Mouse (Mus musculus): ENCODE data around the gene Ednra. TPM values are rescaled to one million over a fixed set of nuclear protein-coding genes. Genes with fewer than 3 reads are reported as not detected.

The Ednra gene
- polyA plus RNA-seq, 1 experiment: 50.1 TPM

- DNase-seq: no peak
- TF ChIP-seq POLR2A (IDR thresholded peaks at IDR 0.05; ENCODE audit: borderline replicate concordance, extremely low read depth, low read depth, low read length) (no peak), CTCF (IDR thresholded peaks at IDR 0.05; ENCODE audit: insufficient read depth, low read length) (no peak)
- WGBS: 87% methylated on average over 5 of the region's 5 CpGs
- H3K4me1 ChIP-seq (ENCODE audit: control insufficient read depth, insufficient read depth, low read length): no peaks in the 10 kb centered on the region
- no peak overlapping the region for H3K4me3 ChIP-seq (replicated peaks; ENCODE audit: extremely low read depth, low read depth, low read length)
Measured at GRCm38 (mm10) chr8:77753796-77754195, 29.5 kb upstream of the Ednra start.

- 51% methylated on average over 3 of the region's 3 CpGs for WGBS
- H3K4me3 ChIP-seq (replicated peaks; ENCODE audit: extremely low read depth, low read depth, low read length): no peak overlapping the region
- no peaks in the 10 kb centered on the region for H3K4me1 ChIP-seq (ENCODE audit: control insufficient read depth, insufficient read depth, low read length)
- no peak for DNase-seq
- TF ChIP-seq CTCF (IDR thresholded peaks at IDR 0.05; ENCODE audit: insufficient read depth, low read length) (no peak), POLR2A (IDR thresholded peaks at IDR 0.05; ENCODE audit: borderline replicate concordance, extremely low read depth, low read depth, low read length) (no peak)
Measured at GRCm38 (mm10) chr8:77752041-77752440, 27.8 kb upstream of the Ednra start.

GRCm38 (mm10) chr8:77750407-77750806 lies 26.1 kb upstream of the Ednra start:
- WGBS: 80% methylated on average over 4 of the region's 4 CpGs
- H3K4me3 ChIP-seq (replicated peaks; ENCODE audit: extremely low read depth, low read depth, low read length): no peak overlapping the region
- no peak for TF ChIP-seq POLR2A (IDR thresholded peaks at IDR 0.05; ENCODE audit: borderline replicate concordance, extremely low read depth, low read depth, low read length)
- no peak for TF ChIP-seq CTCF (IDR thresholded peaks at IDR 0.05; ENCODE audit: insufficient read depth, low read length)
- no peaks in the 10 kb centered on the region for H3K4me1 ChIP-seq (ENCODE audit: control insufficient read depth, insufficient read depth, low read length)
- no peak for DNase-seq

- TF ChIP-seq POLR2A (IDR thresholded peaks at IDR 0.05; ENCODE audit: borderline replicate concordance, extremely low read depth, low read depth, low read length) (no peak), CTCF (IDR thresholded peaks at IDR 0.05; ENCODE audit: insufficient read depth, low read length) (no peak)
- Histone ChIP-seq H3K4me3 (replicated peaks; ENCODE audit: extremely low read depth, low read depth, low read length) (no peak overlapping the region), H3K4me1 (ENCODE audit: control insufficient read depth, insufficient read depth, low read length) (no peaks in the 10 kb centered on the region)
- 79% methylated on average over 3 of the region's 3 CpGs for WGBS
- DNase-seq: no peak
Measured at GRCm38 (mm10) chr8:77744476-77744875, 20.2 kb upstream of the Ednra start.

- H3K4me3 ChIP-seq (replicated peaks; ENCODE audit: extremely low read depth, low read depth, low read length): no peak overlapping the region
- DNase-seq: no peak
- 18% methylated on average over 3 of the region's 3 CpGs for WGBS
- TF ChIP-seq POLR2A (IDR thresholded peaks at IDR 0.05; ENCODE audit: borderline replicate concordance, extremely low read depth, low read depth, low read length): no peak
- no peak for TF ChIP-seq CTCF (IDR thresholded peaks at IDR 0.05; ENCODE audit: insufficient read depth, low read length)
- H3K4me1 ChIP-seq (ENCODE audit: control insufficient read depth, insufficient read depth, low read length): no peaks in the 10 kb centered on the region
Measured at GRCm38 (mm10) chr8:77742395-77742794, 18.1 kb upstream of the Ednra start.

GRCm38 (mm10) chr8:77741050-77741777 lies 16.9 kb upstream of the Ednra start:
- 85% methylated on average over 6 of the region's 6 CpGs for WGBS
- no peak for DNase-seq
- Histone ChIP-seq H3K4me1 (ENCODE audit: control insufficient read depth, insufficient read depth, low read length) (no peaks in the 10 kb centered on the region), H3K4me3 (replicated peaks; ENCODE audit: extremely low read depth, low read depth, low read length) (no peak overlapping the region)
- no peak for TF ChIP-seq CTCF (IDR thresholded peaks at IDR 0.05; ENCODE audit: insufficient read depth, low read length)
- TF ChIP-seq POLR2A (IDR thresholded peaks at IDR 0.05; ENCODE audit: borderline replicate concordance, extremely low read depth, low read depth, low read length): no peak

GRCm38 (mm10) chr8:77738419-77738818 lies 14.2 kb upstream of the Ednra start:
- no peak for DNase-seq
- H3K4me1 ChIP-seq (ENCODE audit: control insufficient read depth, insufficient read depth, low read length): no peaks in the 10 kb centered on the region
- TF ChIP-seq POLR2A (IDR thresholded peaks at IDR 0.05; ENCODE audit: borderline replicate concordance, extremely low read depth, low read depth, low read length) (no peak), CTCF (IDR thresholded peaks at IDR 0.05; ENCODE audit: insufficient read depth, low read length) (no peak)
- WGBS: 81% methylated on average over 6 of the region's 6 CpGs
- H3K4me3 ChIP-seq (replicated peaks; ENCODE audit: extremely low read depth, low read depth, low read length): no peak overlapping the region

- no peak for DNase-seq
- WGBS: 58% methylated on average over 9 of the region's 9 CpGs
- no peaks in the 10 kb centered on the region for H3K4me1 ChIP-seq (ENCODE audit: control insufficient read depth, insufficient read depth, low read length)
- H3K4me3 ChIP-seq (replicated peaks; ENCODE audit: extremely low read depth, low read depth, low read length): no peak overlapping the region
- no peak for TF ChIP-seq POLR2A (IDR thresholded peaks at IDR 0.05; ENCODE audit: borderline replicate concordance, extremely low read depth, low read depth, low read length)
- TF ChIP-seq CTCF (IDR thresholded peaks at IDR 0.05; ENCODE audit: insufficient read depth, low read length): no peak
Measured at GRCm38 (mm10) chr8:77737327-77737726, 13.1 kb upstream of the Ednra start.

GRCm38 (mm10) chr8:77733792-77734191 lies 9.5 kb upstream of the Ednra start:
- 78% methylated on average over 2 of the region's 2 CpGs for WGBS
- no peak for TF ChIP-seq CTCF (IDR thresholded peaks at IDR 0.05; ENCODE audit: insufficient read depth, low read length)
- no peak for TF ChIP-seq POLR2A (IDR thresholded peaks at IDR 0.05; ENCODE audit: borderline replicate concordance, extremely low read depth, low read depth, low read length)
- no peak for DNase-seq
- no peak overlapping the region for H3K4me3 ChIP-seq (replicated peaks; ENCODE audit: extremely low read depth, low read depth, low read length)
- no peaks in the 10 kb centered on the region for H3K4me1 ChIP-seq (ENCODE audit: control insufficient read depth, insufficient read depth, low read length)

- no peak for TF ChIP-seq POLR2A (IDR thresholded peaks at IDR 0.05; ENCODE audit: borderline replicate concordance, extremely low read depth, low read depth, low read length)
- TF ChIP-seq CTCF (IDR thresholded peaks at IDR 0.05; ENCODE audit: insufficient read depth, low read length): no peak
- no peak overlapping the region for H3K4me3 ChIP-seq (replicated peaks; ENCODE audit: extremely low read depth, low read depth, low read length)
- H3K4me1 ChIP-seq (ENCODE audit: control insufficient read depth, insufficient read depth, low read length): no peaks in the 10 kb centered on the region
- 39% methylated on average over 3 of the region's 3 CpGs for WGBS
- no peak for DNase-seq
Measured at GRCm38 (mm10) chr8:77732964-77733363, 8.7 kb upstream of the Ednra start.

Measured in lung, adult 2 months (tissue).